Mouse (Mus musculus): ENCODE results near the gene Ripply2.

DNA sequence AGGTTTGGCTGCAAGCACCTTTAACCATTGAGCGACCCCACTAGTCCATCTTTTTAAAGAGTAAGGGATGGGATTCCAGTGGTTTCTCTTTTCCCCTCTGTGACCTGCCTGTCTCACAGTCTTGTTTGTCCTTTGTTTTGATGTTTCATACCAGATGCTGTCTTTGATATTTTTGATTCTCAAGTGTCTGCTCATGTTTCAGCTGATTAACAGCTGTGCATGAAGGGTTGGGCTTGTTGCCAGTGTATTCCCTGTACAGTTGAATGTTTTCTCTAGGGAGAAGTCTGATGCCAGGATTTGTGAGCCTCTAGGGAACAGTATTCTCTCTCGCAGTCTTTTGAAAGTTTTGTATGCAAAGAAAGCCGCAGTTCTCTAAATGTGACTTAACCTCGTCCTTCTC lies 34.1 kb downstream of the Ripply2 start:
- TF ChIP-seq CTCF (IDR thresholded peaks at IDR 0.05; ENCODE audit: low read depth, low read length) (no peak), POLR2A (IDR thresholded peaks at IDR 0.05; ENCODE audit: borderline replicate concordance, low read depth, low read length) (no peak)

Measured in bone marrow macrophage, adult 2 months (primary cell).